Mouse (Mus musculus): ENCODE measurements around the gene Ndc80. TPM values are rescaled to one million over a fixed set of nuclear protein-coding genes. Genes with fewer than 3 reads are reported as not detected.
"Not testable (repeated sequence)": the region's sequence is repeated elsewhere in the genome, so short reads cannot be mapped to it uniquely, and the experiment has no call there.

Ndc80 gene
- polyA plus RNA-seq, 1 experiment from 2014 or later = 52.3 TPM

- ATAC-seq (replicated peaks; ENCODE audit: low FRiP score) = peak; percentile 86
- Histone ChIP-seq H3K4me2 (peak overlapping the region; percentile 79), H3K4me3 (replicated peaks) (peak overlapping the region; percentile 98)
Measured at GRCm38 (mm10) chr17:71475705-71476089, 51.0 kb downstream of the Ndc80 start.

GRCm38 (mm10) chr17:71474762-71475704 lies 51.6 kb downstream of the Ndc80 start, which contains the start of gene Smchd1:
Gene Smchd1 (minus strand): TSS chr17:71475343.
- no peaks in the 10 kb centered on the region for H3K36me3 ChIP-seq
- under 1% methylated on average over 103 of the region's 109 CpGs for WGBS

More at GRCm38 (mm10) chr17:71475705-71476089, 51.0 kb downstream of the Ndc80 start:
- peaks cover 23% of the 10 kb centered on the region for H3K4me1 ChIP-seq
- H3K36me3 ChIP-seq = no peaks in the 10 kb centered on the region
- peak overlapping the region; percentile 92 for H3K9ac ChIP-seq
- peak overlapping the region; percentile 100 for H3K27ac ChIP-seq
- under 1% methylated on average over 31 of the region's 31 CpGs for WGBS
- H3K9me3 ChIP-seq (replicated peaks) = no peaks in the 10 kb centered on the region
- H3K27me3 ChIP-seq = no peaks in the 10 kb centered on the region

GRCm38 (mm10) chr17:71474128-71474527 lies 52.5 kb downstream of the Ndc80 start:
- H3K27ac ChIP-seq = peak overlapping the region; percentile 100

More at GRCm38 (mm10) chr17:71474762-71475704, 51.6 kb downstream of the Ndc80 start, which contains the start of gene Smchd1:
- H3K4me2 ChIP-seq = peak within 1 kb of the TSS; percentile 79
- H3K27ac ChIP-seq = peak within 1 kb of the TSS; percentile 100
- H3K4me1 ChIP-seq = peaks cover 26% of the 10 kb centered on the region
- H3K9me3 ChIP-seq (replicated peaks) = no peaks in the 10 kb centered on the region
- peak; percentile 96 for ATAC-seq (replicated peaks; ENCODE audit: low FRiP score)
- H3K4me3 ChIP-seq (replicated peaks) = peak within 1 kb of the TSS; percentile 98
- peak within 1 kb of the TSS; percentile 92 for H3K9ac ChIP-seq
- H3K27me3 ChIP-seq = no peaks in the 10 kb centered on the region

GRCm38 (mm10) chr17:71471261-71471660 lies 55.4 kb downstream of the Ndc80 start:
- no peaks in the 10 kb centered on the region for H3K27me3 ChIP-seq
- H3K9ac ChIP-seq = no peak overlapping the region
- H3K4me2 ChIP-seq = no peak overlapping the region
- H3K4me1 ChIP-seq = peaks cover 23% of the 10 kb centered on the region
- no peak overlapping the region for H3K27ac ChIP-seq
- H3K36me3 ChIP-seq = no peaks in the 10 kb centered on the region
- ATAC-seq (replicated peaks; ENCODE audit: low FRiP score) = no peak
- no peak overlapping the region for H3K4me3 ChIP-seq (replicated peaks)
- no peaks in the 10 kb centered on the region for H3K9me3 ChIP-seq (replicated peaks)
- 85% methylated on average over 2 of the region's 2 CpGs for WGBS

More at GRCm38 (mm10) chr17:71474128-71474527, 52.5 kb downstream of the Ndc80 start:
- Histone ChIP-seq H3K27me3 (no peaks in the 10 kb centered on the region), H3K4me2 (peak overlapping the region; percentile 79), H3K36me3 (no peaks in the 10 kb centered on the region), H3K4me1 (peaks cover 26% of the 10 kb centered on the region), H3K9me3 (replicated peaks) (no peaks in the 10 kb centered on the region), H3K4me3 (replicated peaks) (peak overlapping the region; percentile 98), H3K9ac (peak overlapping the region; percentile 92)
- no peak for ATAC-seq (replicated peaks; ENCODE audit: low FRiP score)
- WGBS = 14% methylated on average over 8 of the region's 8 CpGs

GRCm38 (mm10) chr17:71460312-71460711 lies 66.3 kb downstream of the Ndc80 start:
- H3K36me3 ChIP-seq = peaks cover 68% of the 10 kb centered on the region
- no peak overlapping the region for H3K27ac ChIP-seq
- no peaks in the 10 kb centered on the region for H3K4me1 ChIP-seq
- no peaks in the 10 kb centered on the region for H3K9me3 ChIP-seq (replicated peaks)
- H3K4me3 ChIP-seq (replicated peaks) = no peak overlapping the region
- ATAC-seq (replicated peaks; ENCODE audit: low FRiP score) = no peak
- H3K4me2 ChIP-seq = no peak overlapping the region
- WGBS = 97% methylated on average over 3 of the region's 3 CpGs
- no peaks in the 10 kb centered on the region for H3K27me3 ChIP-seq
- H3K9ac ChIP-seq = no peak overlapping the region

- Histone ChIP-seq H3K9ac (no peak within 1 kb of the TSS), H3K4me3 (replicated peaks) (no peak within 1 kb of the TSS), H3K36me3 (peaks cover 71% of the 10 kb centered on the region), H3K9me3 (replicated peaks) (no peaks in the 10 kb centered on the region), H3K4me1 (no peaks in the 10 kb centered on the region), H3K4me2 (no peak within 1 kb of the TSS), H3K27ac (no peak within 1 kb of the TSS), H3K27me3 (no peaks in the 10 kb centered on the region)
- 95% methylated on average over 2 of the region's 2 CpGs for WGBS
- no peak for ATAC-seq (replicated peaks; ENCODE audit: low FRiP score)
Measured at GRCm38 (mm10) chr17:71459818-71460217, 66.8 kb downstream of the Ndc80 start, which contains the start of gene Gm4707. Gene Gm4707 (minus strand): TSS chr17:71459918.

GRCm38 (mm10) chr17:71457361-71457760 lies 69.3 kb downstream of the Ndc80 start:
- not testable (repeated sequence) for H3K9me3 ChIP-seq (replicated peaks); ATAC-seq (replicated peaks; ENCODE audit: low FRiP score); H3K9ac ChIP-seq; H3K27ac ChIP-seq; H3K4me1 ChIP-seq; H3K4me3 ChIP-seq (replicated peaks); H3K4me2 ChIP-seq; H3K27me3 ChIP-seq
- H3K36me3 ChIP-seq = peaks cover 69% of the 10 kb centered on the region
- WGBS = 91% methylated on average over 6 of the region's 6 CpGs

Other genes with a start within 250 kb of the Ndc80 start
- 3.6 and 4.8 TPM in 2 replicates for gene Emilin2, start 214.9 kb downstream of the Ndc80 start, polyA plus RNA-seq (2015; fragmentation: Nextera tagmentation; extraction: Ambion mirVana)
- gene Gm4707, start 66.9 kb downstream of the Ndc80 start, polyA plus RNA-seq (2015; fragmentation: Nextera tagmentation; extraction: Ambion mirVana) = 3.7 and 5.5 TPM in 2 replicates
- 74.4 and 76.7 TPM in 2 replicates for gene Smchd1, start 51.5 kb downstream of the Ndc80 start, polyA plus RNA-seq (2015; fragmentation: Nextera tagmentation; extraction: Ambion mirVana)
- gene Spdya, start 25.2 kb upstream of the Ndc80 start, polyA plus RNA-seq (2015; fragmentation: Nextera tagmentation; extraction: Ambion mirVana) = 0.73 and 1.2 TPM in 2 replicates
- gene Wdr43, start 89.0 kb upstream of the Ndc80 start, polyA plus RNA-seq (2015; fragmentation: Nextera tagmentation; extraction: Ambion mirVana) = 83.3 and 84.2 TPM in 2 replicates
- 0.18 and 0.32 TPM in 2 replicates for gene Togaram2, start 146.4 kb upstream of the Ndc80 start, polyA plus RNA-seq (2015; fragmentation: Nextera tagmentation; extraction: Ambion mirVana)
- not detected in 2 replicates for gene Pcare, start 226.0 kb upstream of the Ndc80 start, polyA plus RNA-seq (2015; fragmentation: Nextera tagmentation; extraction: Ambion mirVana)
- gene Clip4, start 241.6 kb upstream of the Ndc80 start, polyA plus RNA-seq (2015; fragmentation: Nextera tagmentation; extraction: Ambion mirVana) = 5.5 and 5.7 TPM in 2 replicates